Mouse (Mus musculus): Measurements from ENCODE around the gene Ercc6l2.
A peak's percentile ranks its signal among the peaks of the same experiment; 100 is the strongest.

Ercc6l2 gene

GRCm38 (mm10) chr13:63929917-63930515, 115.0 kb downstream of the Ercc6l2 start:
- DNase-seq (ENCODE audit: low read depth, low spot score), result no peak

- no peak for DNase-seq (ENCODE audit: low read depth, low spot score)
These were observed 115.5 kb downstream of the Ercc6l2 start for GRCm38 (mm10) chr13:63930525-63930924.

GRCm38 (mm10) chr13:63936369-63936768, 121.3 kb downstream of the Ercc6l2 start:
- DNase-seq (ENCODE audit: low read depth, low spot score), result no peak

- no peak for DNase-seq (ENCODE audit: low read depth, low spot score)
These were observed 125.2 kb downstream of the Ercc6l2 start for GRCm38 (mm10) chr13:63940257-63940656.

- no peak for DNase-seq (ENCODE audit: low read depth, low spot score)
These were observed 126.1 kb downstream of the Ercc6l2 start for GRCm38 (mm10) chr13:63941170-63941569.

- DNase-seq (ENCODE audit: low read depth, low spot score), result peak; percentile 17
These were observed 128.6 kb downstream of the Ercc6l2 start for GRCm38 (mm10) chr13:63943605-63944004.

- DNase-seq (ENCODE audit: low read depth, low spot score), result peak; percentile 8
These were observed 129.4 kb downstream of the Ercc6l2 start for GRCm38 (mm10) chr13:63944344-63945021.

Measured in ZHBTc4 (cell line).